Mouse (Mus musculus) MEL (cell line): ENCODE data around the gene Tbx22. TPM values are rescaled to one million over a fixed set of nuclear protein-coding genes. Genes with fewer than 3 reads are reported as not detected.

Experiments used
- DNase-seq: peaks from one replicate; pipeline ENCODE4 v3.0.0; 2011; ENCODE audit warnings: low read depth, low spot score
- H3K27ac ChIP-seq: 2 replicates; pipeline ENCODE4 v1.5.1; 2012; ENCODE audit warnings: low read depth, mild to moderate bottlenecking, control low read depth, low read length, moderate library complexity; ENCODE audit not compliant: control insufficient read depth
- H3K27me3 ChIP-seq, 2 experiments: fragments of 150-350 bp in 1 of 2; sonication (generic) in 1 of 2; 2 replicates each; pipeline ENCODE4 v1.6.1; 2012; ENCODE audit warnings: low read length in 2 of 2, mild to moderate bottlenecking in 2 of 2, improper control_type of control experiment in 1 of 2, moderate library complexity in 1 of 2; ENCODE audit not compliant: insufficient read depth in 2 of 2, control insufficient read depth in 1 of 2
- H3K36me3 ChIP-seq, 2 experiments: 2 replicates each; pipeline ENCODE4 v1.6.1; 2012 to 2014; ENCODE audit warnings: low read length in 2 of 2, improper control_type of control experiment in 1 of 2, inconsistent platforms in 1 of 2, mild to moderate bottlenecking in 1 of 2; ENCODE audit not compliant: insufficient read depth in 2 of 2, control insufficient read depth in 1 of 2
- H3K4me1 ChIP-seq, 2 experiments: fragments of 150-350 bp in 1 of 2; sonication (generic) in 1 of 2; 2 replicates each; pipeline ENCODE4 v1.6.1; 2012; ENCODE audit warnings: low read length in 2 of 2, improper control_type of control experiment in 1 of 2, mild to moderate bottlenecking in 1 of 2; ENCODE audit not compliant: insufficient read depth in 2 of 2, control insufficient read depth in 1 of 2
- H3K4me3 ChIP-seq, 2 experiments: fragments of 150-350 bp in 1 of 2; sonication (generic) in 1 of 2; 2 replicates each; pipeline ENCODE4 v1.5.1; 2012; ENCODE audit warnings: low read depth in 2 of 2, low read length in 2 of 2, mild to moderate bottlenecking in 2 of 2, moderate library complexity in 2 of 2, control low read depth in 1 of 2, improper control_type of control experiment in 1 of 2; ENCODE audit not compliant: control insufficient read depth in 1 of 2, insufficient read depth in 1 of 2
- H3K79me2 ChIP-seq: 2 replicates; pipeline ENCODE4 v1.6.1; 2012; ENCODE audit warnings: mild to moderate bottlenecking, low read length, moderate library complexity; ENCODE audit not compliant: control insufficient read depth, poor library complexity, insufficient read depth
- H3K9ac ChIP-seq: 2 replicates; pipeline ENCODE4 v1.6.1; 2012; ENCODE audit warnings: low read depth, mild to moderate bottlenecking, control low read depth, low read length, moderate library complexity; ENCODE audit not compliant: control insufficient read depth, poor library complexity, severe bottlenecking
- H3K9me3 ChIP-seq: fragments of 150-350 bp; sonication (generic); replicated peaks from 2 replicates; pipeline ENCODE4 v1.6.1; 2012; ENCODE audit warnings: mild to moderate bottlenecking, low read length, improper control_type of control experiment, moderate library complexity; ENCODE audit not compliant: insufficient read depth
- CHD1 ChIP-seq: IDR thresholded peaks from 2 replicates; pipeline ENCODE4 v1.6.1; 2012; ENCODE audit warnings: low read depth, mild to moderate bottlenecking, inconsistent platforms, low read length, improper control_type of control experiment
- CHD2 ChIP-seq: IDR thresholded peaks from 2 replicates; pipeline ENCODE4 v1.6.1; 2011; ENCODE audit warnings: low read length, improper control_type of control experiment
- E2F4 ChIP-seq: IDR thresholded peaks from 2 replicates; pipeline ENCODE4 v1.6.1; 2011; ENCODE audit warnings: low read depth, low read length, improper control_type of control experiment, borderline replicate concordance
- EP300 ChIP-seq, 2 experiments: IDR thresholded peaks; 2 replicates each; pipeline ENCODE4 v1.6.1; 2011; ENCODE audit warnings: improper control_type of control experiment in 2 of 2, low read length in 2 of 2, low read depth in 1 of 2, mild to moderate bottlenecking in 1 of 2
- GABPA ChIP-seq: IDR thresholded peaks from 2 replicates; pipeline ENCODE4 v1.6.1; 2012; ENCODE audit warnings: low read depth, mild to moderate bottlenecking, inconsistent platforms, low read length, improper control_type of control experiment, moderate library complexity
- GATA1 ChIP-seq: IDR thresholded peaks from 2 replicates; pipeline ENCODE4 v1.6.1; 2011; ENCODE audit warnings: low read depth, low read length, improper control_type of control experiment
- MAFK ChIP-seq: IDR thresholded peaks from 2 replicates; pipeline ENCODE4 v1.6.1; 2011; ENCODE audit warnings: low read depth, mild to moderate bottlenecking, low read length, improper control_type of control experiment, borderline replicate concordance
- MXI1 ChIP-seq: IDR thresholded peaks from 2 replicates; pipeline ENCODE4 v1.6.1; 2011; ENCODE audit warnings: mild to moderate bottlenecking, low read depth, low read length, improper control_type of control experiment
- MYC ChIP-seq: IDR thresholded peaks from 2 replicates; pipeline ENCODE4 v1.6.1; 2011; ENCODE audit warnings: low read depth, mild to moderate bottlenecking, low read length, improper control_type of control experiment, moderate library complexity
- NRF1 ChIP-seq: IDR thresholded peaks from 2 replicates; pipeline ENCODE4 v1.6.1; 2014; ENCODE audit warnings: low read depth, mild to moderate bottlenecking, inconsistent platforms, low read length, improper control_type of control experiment, moderate library complexity; ENCODE audit not compliant: poor library complexity, insufficient read depth, severe bottlenecking
- POLR2A ChIP-seq, 2 experiments: IDR thresholded peaks; 2 replicates each; pipeline ENCODE4 v1.6.1; 2011 to 2012; ENCODE audit warnings: low read length in 2 of 2, mild to moderate bottlenecking in 2 of 2, control low read depth in 1 of 2, improper control_type of control experiment in 1 of 2, low read depth in 1 of 2, moderate library complexity in 1 of 2; ENCODE audit not compliant: control insufficient read depth in 1 of 2, insufficient read depth in 1 of 2, poor library complexity in 1 of 2
- POLR2AphosphoS2 ChIP-seq: IDR thresholded peaks from 2 replicates; pipeline ENCODE4 v1.6.1; 2011; ENCODE audit warnings: low read length, improper control_type of control experiment
- POLR2AphosphoS5 ChIP-seq: IDR thresholded peaks from 2 replicates; pipeline ENCODE4 v1.6.1; 2012; ENCODE audit warnings: low read depth, borderline replicate concordance, mild to moderate bottlenecking, inconsistent platforms, low read length, moderate library complexity, mixed read lengths
- RAD21 ChIP-seq: IDR thresholded peaks from 2 replicates; pipeline ENCODE4 v1.6.1; 2011; ENCODE audit warnings: mild to moderate bottlenecking, low read depth, low read length, improper control_type of control experiment
- RCOR1 ChIP-seq: IDR thresholded peaks from 2 replicates; pipeline ENCODE4 v1.6.1; 2012; ENCODE audit warnings: low read depth, mild to moderate bottlenecking, inconsistent platforms, low read length, improper control_type of control experiment
- SIN3A ChIP-seq: IDR thresholded peaks from 2 replicates; pipeline ENCODE4 v1.6.1; 2012; ENCODE audit warnings: low read length, improper control_type of control experiment, inconsistent platforms
- TAL1 ChIP-seq: IDR thresholded peaks from 2 replicates; pipeline ENCODE4 v1.6.1; 2012; ENCODE audit warnings: mild to moderate bottlenecking, inconsistent platforms, low read length, moderate library complexity, mixed read lengths
- USF1 ChIP-seq: IDR thresholded peaks from 2 replicates; pipeline ENCODE4 v1.6.1; 2014; ENCODE audit warnings: low read depth, mild to moderate bottlenecking, inconsistent platforms, low read length, improper control_type of control experiment, moderate library complexity
- ZC3H11A ChIP-seq: IDR thresholded peaks from 2 replicates; pipeline ENCODE4 v1.6.1; 2012; ENCODE audit warnings: low read depth, mild to moderate bottlenecking, inconsistent platforms, low read length, improper control_type of control experiment
- ZNF384 ChIP-seq: IDR thresholded peaks from 2 replicates; pipeline ENCODE4 v1.6.1; 2012; ENCODE audit warnings: low read depth, mild to moderate bottlenecking, inconsistent platforms, low read length, improper control_type of control experiment
- polyA plus RNA-seq, 2 experiments: library from polyadenylated mRNA; stranded (reverse) in 1 of 2; unstranded in 1 of 2; fragments of >175 nt in 1 of 2; fragments of >200 nt in 1 of 2; gene quantifications; 2 replicates each; pipeline versions ENCODE4 v1.2.1 to v1.2.4; 2012; ENCODE audit warnings: low replicate concordance in 2 of 2, low read depth in 1 of 2; ENCODE audit not compliant: insufficient read length in 2 of 2, insufficient read depth in 1 of 2, missing spikeins in 1 of 2
- total RNA-seq: library from RNA; depleted of rRNA; stranded (reverse); fragments of 300-350 nt; gene quantifications from 2 replicates; pipeline ENCODE4 v1.2.3, GENCODE M21; 2012

The Tbx22 gene
- total and polyA plus RNA-seq, 3 experiments, result not detected

GRCm38 (mm10) chrX:107679203-107679602 lies 11.4 kb downstream of the Tbx22 start:
- no peak for TF ChIP-seq ZNF384
- TF ChIP-seq CHD2, result no peak
- no peak for TF ChIP-seq USF1
- TF ChIP-seq RAD21, result no peak
- TF ChIP-seq EP300 (IDR thresholded peaks at IDR 0.05; ENCODE audit: low read depth in 1 of 2, low read length in 2 of 2), result no peak
- TF ChIP-seq CHD1, result no peak
- TF ChIP-seq MAFK, result no peak
- TF ChIP-seq, all 39 proteins: peak for 0
- H3K9me3 ChIP-seq, result no peaks in the 10 kb centered on the region
- no peaks in the 10 kb centered on the region for H3K27me3 ChIP-seq
- no peaks in the 10 kb centered on the region for H3K79me2 ChIP-seq
- no peaks in the 10 kb centered on the region for H3K36me3 ChIP-seq
- H3K9ac ChIP-seq, result no peak overlapping the region
- no peak for DNase-seq
- no peak overlapping the region for H3K4me3 ChIP-seq
- peaks cover 0 to 5% of the 10 kb centered on the region in 2 experiments; a peak in 1 of 4 replicates for H3K4me1 ChIP-seq
- no peak overlapping the region for H3K27ac ChIP-seq

DNA sequence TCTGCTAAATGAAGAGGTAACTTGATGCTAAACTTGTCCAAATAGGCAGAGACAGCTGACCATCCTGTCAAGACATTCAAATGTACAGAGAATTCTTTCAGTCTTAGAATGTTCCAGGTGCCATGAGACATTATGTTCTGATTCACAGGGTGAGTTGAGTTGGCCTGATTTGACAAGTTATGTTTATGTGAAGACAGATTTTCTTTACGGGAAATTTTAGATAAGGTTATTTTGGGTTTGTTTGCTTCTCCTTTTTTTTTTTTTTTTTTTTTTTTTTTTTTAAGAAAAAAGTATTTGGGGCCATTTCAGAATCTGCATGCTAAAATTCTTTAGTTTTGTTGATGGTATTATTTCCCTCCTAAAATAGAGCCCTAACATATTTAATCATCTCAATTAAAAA lies 40.8 kb downstream of the Tbx22 start:
- Histone ChIP-seq H3K27me3 (no peaks in the 10 kb centered on the region), H3K4me3 (no peak overlapping the region), H3K36me3 (no peaks in the 10 kb centered on the region), H3K9me3 (no peaks in the 10 kb centered on the region), H3K27ac (no peak overlapping the region), H3K4me1 (no peaks in the 10 kb centered on the region), H3K9ac (no peak overlapping the region), H3K79me2 (no peaks in the 10 kb centered on the region)
- TF ChIP-seq RCOR1 (peak; percentile 79), TAL1 (no peak), ZNF384 (peak; percentile 84)
- no peak for DNase-seq

- DNase-seq, result peak; percentile 24
- no peaks in the 10 kb centered on the region for H3K4me1 ChIP-seq
- TF ChIP-seq GATA1 (no peak), ZC3H11A (no peak), MYC (no peak), POLR2A (IDR thresholded peaks at IDR 0.05; ENCODE audit: control insufficient read depth in 1 of 2, insufficient read depth in 1 of 2, low read depth in 1 of 2, low read length in 2 of 2, poor library complexity in 1 of 2) (no peak), GABPA (no peak), POLR2AphosphoS5 (no peak), ZNF384 (no peak), SIN3A (no peak), POLR2AphosphoS2 (no peak), NRF1 (no peak), MXI1 (no peak), E2F4 (no peak)
- H3K9me3 ChIP-seq, result no peaks in the 10 kb centered on the region
- no peak overlapping the region for H3K9ac ChIP-seq
- no peaks in the 10 kb centered on the region for H3K79me2 ChIP-seq
- H3K27me3 ChIP-seq, result no peaks in the 10 kb centered on the region
- H3K27ac ChIP-seq, result no peak overlapping the region
- no peak overlapping the region for H3K4me3 ChIP-seq
- no peaks in the 10 kb centered on the region for H3K36me3 ChIP-seq
These were observed 55.8 kb downstream of the Tbx22 start for GRCm38 (mm10) chrX:107723541-107723940.
